Mouse (Mus musculus): ENCODE measurements at regions not wholly inside any gene's neighbourhood (a gene's known extent, or its start where the extent isn't known, plus 50 kb on each side); places are given as distances from the start of the nearest gene placed in this dataset.

- no peak for DNase-seq
These were observed 983.3 kb upstream of the Nr2f1 start for GRCm38 (mm10) chr13:79182630-79183412.

- no peak for DNase-seq
These were observed 959.2 kb upstream of the Nr2f1 start for GRCm38 (mm10) chr13:79158757-79159156.

- no peak for DNase-seq
These were observed 943.3 kb upstream of the Nr2f1 start for GRCm38 (mm10) chr13:79142903-79143302.

GRCm38 (mm10) chr13:79141362-79141966 lies 941.9 kb upstream of the Nr2f1 start:
- no peak for DNase-seq

GRCm38 (mm10) chr13:79138747-79139146 lies 939.2 kb upstream of the Nr2f1 start:
- DNase-seq, result peak; percentile 15 to 16

- DNase-seq, result no peak
These were observed 937.2 kb upstream of the Nr2f1 start for GRCm38 (mm10) chr13:79136726-79137125.
